8 mouse cellular contexts compared by ENCODE assay signal in the genomic region with DNA sequence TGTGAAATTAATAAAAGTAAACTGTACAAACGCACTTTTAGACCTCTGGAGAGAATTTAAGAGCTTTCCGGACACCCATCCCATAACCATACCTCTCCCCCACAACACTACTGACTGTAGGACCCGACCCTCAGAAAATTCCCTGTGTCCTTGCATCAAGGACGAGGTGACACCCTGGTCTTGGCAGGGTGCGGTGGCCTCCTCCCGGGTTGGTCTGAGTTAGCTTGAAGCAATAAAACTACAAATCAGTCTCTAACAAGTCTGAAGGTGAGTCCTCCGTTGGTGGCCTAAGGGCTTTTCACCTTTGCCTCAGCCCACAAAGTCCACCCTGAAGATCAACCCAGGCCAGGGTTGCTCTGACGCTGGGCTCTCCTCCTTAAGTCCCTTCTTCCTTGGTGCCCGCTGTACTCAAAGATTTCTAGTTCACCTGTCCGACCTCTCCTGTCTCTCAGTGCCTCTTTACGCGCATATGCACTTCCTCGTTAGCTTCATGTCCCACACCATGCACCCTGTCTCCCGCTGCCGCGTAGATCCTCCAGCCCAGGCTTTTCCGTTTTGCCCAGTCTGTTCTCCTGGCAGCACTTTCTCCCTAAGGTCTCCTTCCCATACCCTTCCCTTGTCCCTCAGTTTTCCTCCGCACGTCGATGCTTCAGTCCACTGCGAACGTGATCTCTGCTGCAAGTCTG. TPM values are rescaled to one million over a fixed set of nuclear protein-coding genes. Genes with fewer than 3 reads are reported as not detected.
DNase-seq lines count a peak whose midpoint lies in the region; ATAC-seq and TF ChIP-seq lines count a peak whose summit lies in the region.

No protein-coding gene starts in this region.

- peak overlapping the region; percentile 93 for H3K4me2 ChIP-seq in embryonic facial prominence, embryonic 13.5 days
- H3K4me2 ChIP-seq in liver, postnatal 0 days (ENCODE audit: low read depth, low read length), result peak overlapping the region; percentile 99
- H3K4me2 ChIP-seq in stomach, embryonic 15.5 days, result peak overlapping the region; percentile 69

- no peak for TF ChIP-seq EP300 in liver, postnatal 0 days (IDR thresholded peaks at IDR 0.05; ENCODE audit: low read depth)

- TF ChIP-seq CTCF in left cerebral cortex, adult 2 months (IDR thresholded peaks at IDR 0.05), result no peak
- TF ChIP-seq CTCF in liver, postnatal 0 days (IDR thresholded peaks at IDR 0.05; ENCODE audit: low read depth), result no peak

- no peaks in the 10 kb centered on the region for H3K27me3 ChIP-seq in embryonic facial prominence, embryonic 13.5 days
- H3K27me3 ChIP-seq in liver, postnatal 0 days (ENCODE audit: insufficient read depth, low read length), result peaks cover 10% of the 10 kb centered on the region; the same call in 1 of the 2 replicates
- H3K27me3 ChIP-seq in stomach, embryonic 15.5 days (replicated peaks), result no peaks in the 10 kb centered on the region

- no peaks in the 10 kb centered on the region for H3K9me3 ChIP-seq in embryonic facial prominence, embryonic 13.5 days
- no peaks in the 10 kb centered on the region for H3K9me3 ChIP-seq in liver, postnatal 0 days (ENCODE audit: low read length)
- H3K9me3 ChIP-seq in stomach, embryonic 15.5 days, result no peaks in the 10 kb centered on the region

- H3K9ac ChIP-seq in embryonic facial prominence, embryonic 13.5 days, result peak overlapping the region; percentile 93
- H3K9ac ChIP-seq in liver, postnatal 0 days (replicated peaks), result peak overlapping the region; percentile 78
- H3K9ac ChIP-seq in stomach, embryonic 15.5 days, result peak overlapping the region; percentile 40

- H3K4me1 ChIP-seq in embryonic facial prominence, embryonic 13.5 days, result peaks cover 26% of the 10 kb centered on the region
- peaks cover 19% of the 10 kb centered on the region for H3K4me1 ChIP-seq in liver, postnatal 0 days (ENCODE audit: insufficient read depth)
- H3K4me1 ChIP-seq in stomach, embryonic 15.5 days, result peaks cover 21% of the 10 kb centered on the region

- peak overlapping the region; percentile 91 for H3K4me3 ChIP-seq in left cerebral cortex, adult 2 months
- H3K4me3 ChIP-seq in embryonic facial prominence, embryonic 13.5 days, result peak overlapping the region; percentile 93
- H3K4me3 ChIP-seq in liver, postnatal 0 days (ENCODE audit: low read depth, low read length), result peak overlapping the region; percentile 90
- peak overlapping the region; percentile 96 for H3K4me3 ChIP-seq in stomach, embryonic 15.5 days (replicated peaks)

- no peak for ATAC-seq in embryonic facial prominence, embryonic 13.5 days (ENCODE audit: insufficient number of reproducible peaks, insufficient read depth, low FRiP score, low TSS enrichment, low read depth)
- ATAC-seq in liver, postnatal 0 days, result no peak
- ATAC-seq in stomach, embryonic 15.5 days (ENCODE audit: insufficient read depth, low FRiP score, low read depth), result no peak

- no peaks in the 10 kb centered on the region for H3K36me3 ChIP-seq in embryonic facial prominence, embryonic 13.5 days
- no peaks in the 10 kb centered on the region for H3K36me3 ChIP-seq in liver, postnatal 0 days (replicated peaks; ENCODE audit: insufficient read depth, low read length)
- H3K36me3 ChIP-seq in stomach, embryonic 15.5 days, result no peaks in the 10 kb centered on the region

- WGBS in embryonic facial prominence, embryonic 13.5 days, result 13% methylated on average over 22 of the region's 22 CpGs
- WGBS in liver, postnatal 0 days (ENCODE audit: insufficient replicate concordance), result 16% methylated on average over 22 of the region's 22 CpGs
- 12% methylated on average over 22 of the region's 22 CpGs for WGBS in stomach, embryonic 15.5 days

- intact Hi-C loops in left cerebral cortex, adult 2 months (cut with DNase I), result loop anchor here (10.0 kb wide), 1 partner anchor 304 kb away; a partner anchor contains a TSS

- no peak for DNase-seq in left cerebral cortex, adult 2 months (ENCODE audit: extremely low spot score in 1 of 2, low spot score in 2 of 2)
- no peak for DNase-seq in left cerebral cortex, adult 11 months (ENCODE audit: low spot score)
- peak; percentile 60 for DNase-seq in induced T-regulatory cell, adult 2 months (ENCODE audit: low read depth)
- no peak for DNase-seq in liver, postnatal 0 days
- no peak for DNase-seq in Muller cell, postnatal 12 days (ENCODE audit: inconsistent ontology term)
- DNase-seq in gastrocnemius, postnatal 4 days (ENCODE audit: low spot score in 2 of 2), result no peak

- peak overlapping the region; percentile 4; the same call in 1 of the 2 replicates for H3K27ac ChIP-seq in left cerebral cortex, adult 2 months
- H3K27ac ChIP-seq in embryonic facial prominence, embryonic 13.5 days, result peak overlapping the region; percentile 55
- H3K27ac ChIP-seq in liver, postnatal 0 days (ENCODE audit: low read depth), result peak overlapping the region; percentile 79
- H3K27ac ChIP-seq in stomach, embryonic 15.5 days, result peak overlapping the region; percentile 73; the same call in 1 of the 2 replicates

RNA-seq across cellular contexts. Expression of a gene that starts 1.0 kb away (rescaled TPM):
- total RNA-seq in left cerebral cortex, adult 2 months (2021), result 10 to 100 TPM; 47.0 to 49.8 TPM
- polyA plus RNA-seq in embryonic facial prominence, embryonic 13.5 days (2015; fragmentation: Nextera tagmentation; extraction: Ambion mirVana), result 10.5 and 10.9 TPM in 2 replicates
- polyA plus RNA-seq in liver, postnatal 0 days (2015; fragmentation: Nextera tagmentation; extraction: Ambion mirVana), result 5.8 and 7.1 TPM in 2 replicates
- 12.4 and 12.6 TPM in 2 replicates for polyA plus RNA-seq in stomach, embryonic 15.5 days (2015; fragmentation: Nextera tagmentation; extraction: Ambion mirVana)
- total RNA-seq in gastrocnemius, postnatal 4 days (2021), result 10 to 100 TPM; 33.5 to 33.9 TPM

RNA-seq across cellular contexts. Expression of a gene that starts 32.2 kb away (rescaled TPM):
- not detected for total RNA-seq in left cerebral cortex, adult 2 months (2021)
- polyA plus RNA-seq in embryonic facial prominence, embryonic 13.5 days (2015; fragmentation: Nextera tagmentation; extraction: Ambion mirVana), result 1.3 and 5.1 TPM in 2 replicates
- 0.07 TPM in 1 of 2 replicates, not detected in the other for polyA plus RNA-seq in liver, postnatal 0 days (2015; fragmentation: Nextera tagmentation; extraction: Ambion mirVana)
- polyA plus RNA-seq in stomach, embryonic 15.5 days (2015; fragmentation: Nextera tagmentation; extraction: Ambion mirVana), result 4.6 and 6.9 TPM in 2 replicates
- total RNA-seq in gastrocnemius, postnatal 4 days (2021), result not detected

Comparison
In these comparisons a context has a peak if more than half of its experiments do, and no peak if none do; other contexts are left out.
1. H3K27ac ChIP-seq: peak in every context shown above with its lines; median percentile 79 in liver, postnatal 0 days; 73 in stomach, embryonic 15.5 days; 55 in embryonic facial prominence, embryonic 13.5 days; 4 in left cerebral cortex, adult 2 months.
2. H3K9ac ChIP-seq: peak in every context shown above with its lines; median percentile 93 in embryonic facial prominence, embryonic 13.5 days; 78 in liver, postnatal 0 days; 40 in stomach, embryonic 15.5 days.